In genomic region chr5:24718076-24718475, GRCm38 (mm10) we compare ENCODE assay signal across 31 mouse cellular contexts. TPM values are rescaled to one million over a fixed set of nuclear protein-coding genes. Genes with fewer than 3 reads are reported as not detected.
DNase-seq lines count a peak whose midpoint lies in the region; ATAC-seq and TF ChIP-seq lines count a peak whose summit lies in the region.
"Had no signal": no experiment of that assay in that cellular context is flagged by ENCODE, and none has a peak within 500 bp of the region (broad histone marks: within the 10 kb centered on the region; RNA-seq: fewer than 3 reads in every experiment).

No protein-coding gene starts in this region.

- no peaks in the 10 kb centered on the region for H3K27me3 ChIP-seq in intestine, embryonic 15.5 days (replicated peaks)
- H3K27me3 ChIP-seq in intestine, embryonic 16.5 days (replicated peaks; ENCODE audit: control insufficient read depth, insufficient read depth, low read length): no peaks in the 10 kb centered on the region
- H3K27me3 ChIP-seq in liver, postnatal 0 days (ENCODE audit: insufficient read depth, low read length): no peaks in the 10 kb centered on the region
- H3K27me3 ChIP-seq in liver, embryonic 11.5 days (replicated peaks; ENCODE audit: control insufficient read depth, insufficient read depth, low read length): no peaks in the 10 kb centered on the region
- no peaks in the 10 kb centered on the region for H3K27me3 ChIP-seq in stomach, embryonic 16.5 days (ENCODE audit: control insufficient read depth, insufficient read depth, low read length)
- H3K27me3 ChIP-seq: CH12.LX; embryonic facial prominence, embryonic 13.5 days; forebrain, embryonic 12.5 days; forebrain, embryonic 15.5 days; hindbrain, embryonic 12.5 days; hindbrain, embryonic 15.5 days; Patski had no signal

- peak; percentile 19; the same call in 1 of the 2 replicates for ATAC-seq in intestine, embryonic 15.5 days
- no peak for ATAC-seq in intestine, embryonic 16.5 days
- ATAC-seq in liver, postnatal 0 days: peak; percentile 70
- no peak for ATAC-seq in liver, embryonic 11.5 days (replicated peaks; ENCODE audit: low FRiP score)
- 0 out of 2 replicates have a peak, but pooled peaks have one; percentile 6 for ATAC-seq in stomach, embryonic 16.5 days (ENCODE audit: insufficient read depth, low FRiP score)
- ATAC-seq: forebrain, embryonic 15.5 days; Patski had no signal

- H3K36me3 ChIP-seq in intestine, embryonic 15.5 days: 0 out of 2 replicates have a peak, but pooled peaks cover 3% of the 10 kb centered on the region
- H3K36me3 ChIP-seq in intestine, embryonic 16.5 days (ENCODE audit: control insufficient read depth, insufficient read depth, low read length): no peaks in the 10 kb centered on the region
- no peaks in the 10 kb centered on the region for H3K36me3 ChIP-seq in liver, postnatal 0 days (replicated peaks; ENCODE audit: insufficient read depth, low read length)
- peaks cover 2% of the 10 kb centered on the region; the same call in 1 of the 2 replicates for H3K36me3 ChIP-seq in liver, embryonic 11.5 days (ENCODE audit: control insufficient read depth, insufficient read depth, low read length)
- H3K36me3 ChIP-seq in stomach, embryonic 16.5 days (ENCODE audit: control insufficient read depth, insufficient read depth, low read length): no peaks in the 10 kb centered on the region
- H3K36me3 ChIP-seq: forebrain, embryonic 12.5 days; forebrain, embryonic 15.5 days; G1E; hindbrain, embryonic 12.5 days; hindbrain, embryonic 15.5 days had no signal

- no peak overlapping the region for H3K4me2 ChIP-seq in intestine, embryonic 15.5 days (replicated peaks)
- H3K4me2 ChIP-seq in intestine, embryonic 16.5 days (ENCODE audit: low read depth, low read length): no peak overlapping the region
- H3K4me2 ChIP-seq in liver, postnatal 0 days (ENCODE audit: low read depth, low read length): no peak overlapping the region
- no peak overlapping the region for H3K4me2 ChIP-seq in liver, embryonic 11.5 days
- no peak overlapping the region for H3K4me2 ChIP-seq in stomach, embryonic 16.5 days (ENCODE audit: low read depth, low read length)
- H3K4me2 ChIP-seq: embryonic facial prominence, embryonic 13.5 days; forebrain, embryonic 12.5 days; forebrain, embryonic 15.5 days; heart, embryonic 11.5 days; hindbrain, embryonic 12.5 days; hindbrain, embryonic 15.5 days had no signal

- H3K9ac ChIP-seq in intestine, embryonic 15.5 days: no peak overlapping the region
- no peak overlapping the region for H3K9ac ChIP-seq in intestine, embryonic 16.5 days (ENCODE audit: low read depth, low read length)
- no peak overlapping the region; the same call in 1 of the 2 replicates for H3K9ac ChIP-seq in liver, postnatal 0 days (replicated peaks)
- H3K9ac ChIP-seq in liver, embryonic 11.5 days (ENCODE audit: low read depth, low read length): no peak overlapping the region
- no peak overlapping the region for H3K9ac ChIP-seq in stomach, embryonic 16.5 days (ENCODE audit: low read length)
- H3K9ac ChIP-seq: embryonic facial prominence, embryonic 13.5 days; forebrain, embryonic 12.5 days; forebrain, embryonic 15.5 days; hindbrain, embryonic 12.5 days; hindbrain, embryonic 15.5 days had no signal

- no peaks in the 10 kb centered on the region for H3K9me3 ChIP-seq in intestine, embryonic 15.5 days
- H3K9me3 ChIP-seq in intestine, embryonic 16.5 days (ENCODE audit: control insufficient read depth, low read length): no peaks in the 10 kb centered on the region
- no peaks in the 10 kb centered on the region for H3K9me3 ChIP-seq in liver, postnatal 0 days (ENCODE audit: low read length)
- no peaks in the 10 kb centered on the region for H3K9me3 ChIP-seq in liver, embryonic 11.5 days (ENCODE audit: control insufficient read depth, low read length)
- no peaks in the 10 kb centered on the region for H3K9me3 ChIP-seq in stomach, embryonic 16.5 days (replicated peaks; ENCODE audit: control insufficient read depth, low read length)
- H3K9me3 ChIP-seq: embryonic facial prominence, embryonic 10.5 days; embryonic facial prominence, embryonic 13.5 days; forebrain, embryonic 12.5 days; forebrain, embryonic 15.5 days; G1E; hindbrain, embryonic 12.5 days; hindbrain, embryonic 15.5 days had no signal

- WGBS in intestine, embryonic 15.5 days: 94% methylated on average over 6 of the region's 6 CpGs
- WGBS in intestine, embryonic 16.5 days: 93% methylated on average over 6 of the region's 6 CpGs
- 79% methylated on average over 6 of the region's 6 CpGs for WGBS in liver, postnatal 0 days (ENCODE audit: insufficient replicate concordance)
- WGBS in liver, embryonic 11.5 days: 82% methylated on average over 6 of the region's 6 CpGs
- whole genome bisulfite sequencing in stomach, embryonic 16.5 days: 95% methylated on average over 6 of the region's 6 CpGs

- no peaks in the 10 kb centered on the region for H3K4me1 ChIP-seq in intestine, embryonic 15.5 days (replicated peaks)
- H3K4me1 ChIP-seq in intestine, embryonic 16.5 days (ENCODE audit: control insufficient read depth, insufficient read depth, low read length): 0 out of 2 replicates have a peak, but pooled peaks cover 3% of the 10 kb centered on the region
- no peaks in the 10 kb centered on the region for H3K4me1 ChIP-seq in liver, postnatal 0 days (ENCODE audit: insufficient read depth)
- H3K4me1 ChIP-seq in liver, embryonic 11.5 days (replicated peaks; ENCODE audit: control insufficient read depth, insufficient read depth, low read length): peaks cover 2% of the 10 kb centered on the region; the same call in 1 of the 2 replicates
- H3K4me1 ChIP-seq in stomach, embryonic 16.5 days (ENCODE audit: control insufficient read depth, insufficient read depth, low read length): no peaks in the 10 kb centered on the region
- H3K4me1 ChIP-seq: embryonic facial prominence, embryonic 10.5 days; embryonic facial prominence, embryonic 13.5 days; forebrain, embryonic 12.5 days; forebrain, embryonic 15.5 days; hindbrain, embryonic 12.5 days had no signal

- no peak for TF ChIP-seq EP300 in liver, postnatal 0 days (IDR thresholded peaks at IDR 0.05; ENCODE audit: low read depth)

- H3K27ac ChIP-seq in intestine, embryonic 15.5 days: no peak overlapping the region
- H3K27ac ChIP-seq in intestine, embryonic 16.5 days (ENCODE audit: low read length): no peak overlapping the region
- no peak overlapping the region for H3K27ac ChIP-seq in liver, postnatal 0 days (ENCODE audit: low read depth)
- H3K27ac ChIP-seq in liver, embryonic 11.5 days (ENCODE audit: low read depth, low read length): no peak overlapping the region
- no peak overlapping the region for H3K27ac ChIP-seq in stomach, embryonic 16.5 days (ENCODE audit: low read length)
- H3K27ac ChIP-seq: embryonic facial prominence, embryonic 10.5 days; embryonic facial prominence, embryonic 13.5 days; forebrain, embryonic 12.5 days; forebrain, embryonic 15.5 days; hindbrain, embryonic 12.5 days; hindbrain, embryonic 15.5 days had no signal

- no peak overlapping the region for H3K4me3 ChIP-seq in intestine, embryonic 15.5 days (replicated peaks)
- no peak overlapping the region for H3K4me3 ChIP-seq in intestine, embryonic 16.5 days (ENCODE audit: low read length)
- no peak overlapping the region for H3K4me3 ChIP-seq in liver, postnatal 0 days (ENCODE audit: low read depth, low read length)
- no peak overlapping the region for H3K4me3 ChIP-seq in liver, embryonic 11.5 days (ENCODE audit: low read depth, low read length)
- no peak overlapping the region for H3K4me3 ChIP-seq in stomach, embryonic 16.5 days (replicated peaks; ENCODE audit: low read length)
- H3K4me3 ChIP-seq: embryonic facial prominence, embryonic 10.5 days; embryonic facial prominence, embryonic 13.5 days; erythroblast, embryonic 14.5 days; forebrain, embryonic 12.5 days; forebrain, embryonic 15.5 days; hindbrain, embryonic 12.5 days; hindbrain, embryonic 15.5 days had no signal

- no peak for TF ChIP-seq CTCF in liver, postnatal 0 days (IDR thresholded peaks at IDR 0.05; ENCODE audit: low read depth)

- DNase-seq in liver, postnatal 0 days: peak; percentile 30
- DNase-seq in liver, embryonic 11.5 days (ENCODE audit: low spot score): no peak
- DNase-seq in left cerebral cortex, adult 8-10 months (ENCODE audit: low spot score in 2 of 2): no peak
- DNase-seq: adrenal gland, adult 2 months; adrenal gland, postnatal 14 days; B cell, adult 2 months; cerebellum, adult 11 months; cerebellum, adult 8-10 months; cerebellum, postnatal 10 days; cerebellum, postnatal 36 days; embryo, embryonic 11 days; gastrocnemius, postnatal 10 days; gastrocnemius, postnatal 36 days; heart, adult 11 months had no signal

RNA-seq across cellular contexts. Expression of gene Wdr86, which starts 12.5 kb away (rescaled TPM):
- polyA plus RNA-seq in intestine, embryonic 15.5 days (2015; fragmentation: Nextera tagmentation; extraction: Ambion mirVana): 10.6 and 11.6 TPM in 2 replicates
- 6.8 and 8.4 TPM in 2 replicates for polyA plus RNA-seq in intestine, embryonic 16.5 days (2015; fragmentation: Nextera tagmentation; extraction: Ambion mirVana)
- 1.4 and 1.6 TPM in 2 replicates for polyA plus RNA-seq in liver, postnatal 0 days (2015; fragmentation: Nextera tagmentation; extraction: Ambion mirVana)
- 9.8 and 11.2 TPM in 2 replicates for polyA plus RNA-seq in liver, embryonic 11.5 days (2014; fragmentation: Nextera tagmentation; extraction: Ambion mirVana)
- 8.1 TPM in 2 replicates for polyA plus RNA-seq in stomach, embryonic 16.5 days (2015; fragmentation: Nextera tagmentation; extraction: Ambion mirVana)
- 1 to 10 TPM in 2 of 4 experiments, under 1 TPM in 2; 0.33 to 2.2 (median 0.99) TPM for total RNA-seq in left cerebral cortex, adult 8-10 months (2022)
- total RNA-seq: gastrocnemius, postnatal 36 days had no signal
- polyA plus RNA-seq: erythroblast, embryonic 14.5 days; G1E; Patski had no signal

RNA-seq across cellular contexts. Expression of gene Nub1, which starts 32.7 kb away (rescaled TPM):
- 26.8 and 29.0 TPM in 2 replicates for polyA plus RNA-seq in intestine, embryonic 15.5 days (2015; fragmentation: Nextera tagmentation; extraction: Ambion mirVana)
- 26.7 and 28.1 TPM in 2 replicates for polyA plus RNA-seq in intestine, embryonic 16.5 days (2015; fragmentation: Nextera tagmentation; extraction: Ambion mirVana)
- 12.0 and 12.5 TPM in 2 replicates for polyA plus RNA-seq in liver, postnatal 0 days (2015; fragmentation: Nextera tagmentation; extraction: Ambion mirVana)
- polyA plus RNA-seq in liver, embryonic 11.5 days (2014; fragmentation: Nextera tagmentation; extraction: Ambion mirVana): 26.6 and 29.1 TPM in 2 replicates
- 31.9 and 32.0 TPM in 2 replicates for polyA plus RNA-seq in stomach, embryonic 16.5 days (2015; fragmentation: Nextera tagmentation; extraction: Ambion mirVana)
- 10 to 100 TPM; 85.4 to 91.5 (median 86.1) TPM for total RNA-seq in left cerebral cortex, adult 8-10 months (2022)

RNA-seq across cellular contexts. Expression of gene Crygn, which starts 39.7 kb away (rescaled TPM):
- polyA plus RNA-seq in intestine, embryonic 15.5 days (2015; fragmentation: Nextera tagmentation; extraction: Ambion mirVana): 1.3 and 1.8 TPM in 2 replicates
- 1.0 and 1.4 TPM in 2 replicates for polyA plus RNA-seq in intestine, embryonic 16.5 days (2015; fragmentation: Nextera tagmentation; extraction: Ambion mirVana)
- 1.4 and 1.6 TPM in 2 replicates for polyA plus RNA-seq in liver, postnatal 0 days (2015; fragmentation: Nextera tagmentation; extraction: Ambion mirVana)
- not detected in 2 replicates for polyA plus RNA-seq in liver, embryonic 11.5 days (2014; fragmentation: Nextera tagmentation; extraction: Ambion mirVana)
- polyA plus RNA-seq in stomach, embryonic 16.5 days (2015; fragmentation: Nextera tagmentation; extraction: Ambion mirVana): 2.7 and 2.9 TPM in 2 replicates
- total RNA-seq in left cerebral cortex, adult 8-10 months (2022): 1 to 10 TPM in 1 of 4 experiments, not detected in 3; 1.5 TPM
- total RNA-seq: G1E; gastrocnemius, postnatal 10 days; heart, adult 8-10 months; heart, postnatal 25 days had no signal
- polyA plus RNA-seq: adrenal gland, adult 2 months; erythroblast, embryonic 14.5 days; forebrain, embryonic 12.5 days; heart, embryonic 14.5 days; hindbrain, embryonic 12.5 days; Patski had no signal

Comparison
In these comparisons a context has a peak if more than half of its experiments do, and no peak if none do; other contexts are left out.
1. ATAC-seq: peak in intestine, embryonic 15.5 days (single experiment), liver, postnatal 0 days (single experiment) and stomach, embryonic 16.5 days (single experiment); none in intestine, embryonic 16.5 days (single experiment) and liver, embryonic 11.5 days (single experiment).